Mouse (Mus musculus) heart, postnatal 25 days (tissue): ENCODE measurements around the gene Iqcg. TPM values are rescaled to one million over a fixed set of nuclear protein-coding genes. Genes with fewer than 3 reads are reported as not detected.
"Not testable (repeated sequence)": the region's sequence is repeated elsewhere in the genome, so short reads cannot be mapped to it uniquely, and the experiment has no call there.

ENCODE experiments used
- DNase-seq: peaks from one replicate; pipeline ENCODE4 v3.0.0; 2022; ENCODE audit warnings: low spot score
- intact Hi-C: fragments of 180-260 bp; cut with DNase I; formaldehyde crosslinking; loops from one replicate; pipeline ENCODE4 v1.15.1; 2025
- total RNA-seq, 2 experiments: library from RNA; stranded (reverse); gene quantifications; 2 replicates each; pipeline ENCODE4 v1.2.3; 2021

The Iqcg gene
- total RNA-seq, 2 experiments from 2014 or later: 0.52 to 0.64 TPM

GRCm38 (mm10) chr16:33055655-33056054, 363 bp downstream of the Iqcg start:
- intact Hi-C loops: no loop called here
- no peak for DNase-seq

GRCm38 (mm10) chr16:33054927-33055326, 1.1 kb downstream of the Iqcg start:
- intact Hi-C loops, DNase-seq: not testable (repeated sequence)

GRCm38 (mm10) chr16:33053141-33053540, 2.9 kb downstream of the Iqcg start:
- DNase-seq: no peak
- intact Hi-C loops: no loop called here

- DNase-seq: no peak
- intact Hi-C loops: no loop called here
These were observed 6.2 kb downstream of the Iqcg start for GRCm38 (mm10) chr16:33049809-33050208.

GRCm38 (mm10) chr16:33048686-33049085, 7.3 kb downstream of the Iqcg start:
- DNase-seq: no peak
- intact Hi-C loops: no loop called here

- intact Hi-C loops: no loop called here
- no peak for DNase-seq
These were observed 8.0 kb downstream of the Iqcg start for GRCm38 (mm10) chr16:33048004-33048403.

- intact Hi-C loops: no loop called here
- DNase-seq: no peak
These were observed 12.8 kb downstream of the Iqcg start for GRCm38 (mm10) chr16:33043268-33043667.

- DNase-seq: no peak
- intact Hi-C loops: no loop called here
These were observed 13.3 kb downstream of the Iqcg start for GRCm38 (mm10) chr16:33042682-33043081.

- DNase-seq: no peak
- intact Hi-C loops: no loop called here
These were observed 20.0 kb downstream of the Iqcg start for GRCm38 (mm10) chr16:33036006-33036405.

GRCm38 (mm10) chr16:33026357-33026756, 29.7 kb downstream of the Iqcg start:
- no peak for DNase-seq
- intact Hi-C loops: no loop called here

- no peak for DNase-seq
- intact Hi-C loops: loop anchor here (5.0 kb wide), 2 partner anchors 128 to 212 kb away; partner anchors contain the start of gene Smbd1
These were observed 31.4 kb downstream of the Iqcg start for GRCm38 (mm10) chr16:33024456-33025104.

GRCm38 (mm10) chr16:33023750-33024149, 32.3 kb downstream of the Iqcg start:
- intact Hi-C loops: loop anchor here (5.0 kb wide), 2 partner anchors 129 to 211 kb away; partner anchors contain the start of gene Smbd1
- peak; percentile 51 for DNase-seq

GRCm38 (mm10) chr16:33021381-33021780, 34.6 kb downstream of the Iqcg start:
- intact Hi-C loops: loop anchor here (5.0 kb wide), 2 partner anchors 131 to 209 kb away; partner anchors contain the start of gene Smbd1
- no peak for DNase-seq

GRCm38 (mm10) chr16:33019117-33019770, 36.8 kb downstream of the Iqcg start:
- intact Hi-C loops: no loop called here
- DNase-seq: no peak

- intact Hi-C loops: no loop called here
- no peak for DNase-seq
These were observed 38.2 kb downstream of the Iqcg start for GRCm38 (mm10) chr16:33017677-33018349.

- DNase-seq: no peak
- intact Hi-C loops: no loop called here
These were observed 40.0 kb downstream of the Iqcg start for GRCm38 (mm10) chr16:33015986-33016385.

GRCm38 (mm10) chr16:33015396-33015907, 40.6 kb downstream of the Iqcg start:
- intact Hi-C loops: no loop called here

GRCm38 (mm10) chr16:33014921-33015320, 41.1 kb downstream of the Iqcg start:
- DNase-seq: no peak
- intact Hi-C loops: no loop called here

More at GRCm38 (mm10) chr16:33015396-33015907, 40.6 kb downstream of the Iqcg start:
- no peak for DNase-seq

- intact Hi-C loops: no loop called here
These were observed 42.2 kb downstream of the Iqcg start for GRCm38 (mm10) chr16:33013801-33014200.

GRCm38 (mm10) chr16:33010166-33010565, 45.9 kb downstream of the Iqcg start:
- intact Hi-C loops: no loop called here

More at GRCm38 (mm10) chr16:33013801-33014200, 42.2 kb downstream of the Iqcg start:
- no peak for DNase-seq

GRCm38 (mm10) chr16:33007436-33007835, 48.6 kb downstream of the Iqcg start:
- intact Hi-C loops: no loop called here
- DNase-seq: no peak

More at GRCm38 (mm10) chr16:33010166-33010565, 45.9 kb downstream of the Iqcg start:
- no peak for DNase-seq
